Mouse (Mus musculus) right cerebral cortex, adult 2 months (tissue): ENCODE data around the gene Adarb2.

Experiments used
- DNase-seq, 2 experiments: peaks; one replicate each; pipeline ENCODE4 v3.0.0; 2021 to 2022; ENCODE audit warnings: low spot score in 2 of 2

Adarb2 gene

DNA sequence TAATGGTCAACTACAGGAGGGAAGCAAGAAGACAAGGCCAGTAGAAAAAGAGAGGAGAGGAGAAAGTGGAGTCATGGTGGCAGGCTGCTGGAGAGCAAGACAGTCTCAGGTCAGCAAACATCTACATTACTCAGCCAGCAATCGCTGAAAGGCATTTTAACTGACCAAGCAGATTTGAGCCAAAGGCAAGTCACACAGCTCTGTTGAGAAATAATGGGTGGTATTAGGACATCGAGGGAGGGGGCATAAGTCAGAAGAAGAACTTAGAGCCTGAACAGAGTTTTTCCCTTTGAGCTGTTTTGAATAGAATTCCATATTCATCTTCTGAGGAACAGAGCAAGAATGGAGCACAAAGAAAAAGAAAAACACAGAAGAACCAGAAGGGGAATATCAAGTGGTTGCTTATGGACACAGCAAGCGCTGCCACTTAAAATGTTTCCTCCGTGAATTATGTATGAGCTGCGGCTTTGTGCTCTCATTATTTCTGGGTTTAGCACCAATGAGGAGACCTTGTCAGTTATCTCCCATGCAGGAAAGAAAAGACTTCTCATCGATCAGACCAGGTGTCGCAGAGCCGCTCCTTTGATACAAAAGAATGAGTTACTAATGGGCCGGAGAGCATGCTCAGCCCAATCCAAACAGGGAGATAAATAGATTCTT is 477.9 kb downstream of the Adarb2 start:
- DNase-seq, result no peak

DNA sequence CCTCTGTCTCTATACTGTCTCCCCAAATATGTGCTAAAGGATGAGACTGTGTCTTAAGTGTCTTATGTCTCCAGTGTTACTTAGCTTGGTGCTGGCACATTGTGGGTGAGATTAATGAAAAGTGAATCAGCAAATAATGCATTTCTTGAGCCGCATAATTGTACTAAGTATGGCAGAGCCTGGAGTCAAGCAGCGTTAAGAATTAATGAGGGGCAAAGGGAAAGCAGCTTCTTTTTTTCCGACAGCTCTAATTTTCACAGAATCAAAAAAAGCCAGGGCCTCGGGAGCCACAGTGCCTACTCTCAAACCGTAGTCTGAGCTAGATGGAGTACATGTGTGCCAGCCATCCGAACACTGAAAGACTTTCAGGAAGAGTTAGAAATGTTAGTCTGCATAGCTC is 488.8 kb downstream of the Adarb2 start:
- DNase-seq, result no peak

DNA sequence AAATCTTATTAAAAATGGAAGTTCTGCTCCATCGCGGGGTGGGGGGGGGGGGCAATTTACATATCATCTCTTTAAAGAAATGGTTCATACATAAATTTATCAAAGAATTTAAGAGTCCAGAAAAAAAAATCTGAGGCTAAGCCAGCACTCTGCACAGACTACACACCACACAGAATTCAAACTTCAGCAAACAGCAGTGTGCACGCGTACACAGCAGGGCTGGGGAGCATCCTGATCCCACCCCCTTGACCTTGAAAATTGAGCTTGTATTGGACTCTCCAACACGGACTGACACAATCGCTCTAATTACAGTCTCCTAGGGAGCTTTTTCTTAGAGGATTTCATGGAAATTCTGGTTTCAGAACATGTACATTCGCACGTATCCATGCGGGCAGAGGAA is 490.1 kb downstream of the Adarb2 start:
- DNase-seq, result no peak

DNA sequence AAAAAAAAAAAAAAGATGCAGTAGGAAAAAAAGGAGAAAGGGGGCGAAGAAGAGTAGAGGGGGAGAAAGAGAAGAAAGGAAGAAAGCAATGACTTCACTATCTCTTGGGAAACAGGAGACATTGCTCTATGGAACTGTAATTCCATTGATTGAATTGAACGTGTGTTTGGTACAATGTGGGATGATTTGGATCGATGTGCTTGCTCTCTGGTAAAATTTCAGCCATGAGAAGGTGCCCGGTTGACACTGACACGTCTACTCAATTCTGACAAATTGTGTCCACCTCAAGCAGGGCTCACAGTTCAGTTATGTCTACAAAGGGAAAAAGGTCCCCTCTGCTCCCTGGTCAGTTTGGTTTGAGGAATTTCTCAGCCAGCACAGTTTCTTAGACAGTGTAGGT is 495.8 kb downstream of the Adarb2 start:
- no peak for DNase-seq

DNA sequence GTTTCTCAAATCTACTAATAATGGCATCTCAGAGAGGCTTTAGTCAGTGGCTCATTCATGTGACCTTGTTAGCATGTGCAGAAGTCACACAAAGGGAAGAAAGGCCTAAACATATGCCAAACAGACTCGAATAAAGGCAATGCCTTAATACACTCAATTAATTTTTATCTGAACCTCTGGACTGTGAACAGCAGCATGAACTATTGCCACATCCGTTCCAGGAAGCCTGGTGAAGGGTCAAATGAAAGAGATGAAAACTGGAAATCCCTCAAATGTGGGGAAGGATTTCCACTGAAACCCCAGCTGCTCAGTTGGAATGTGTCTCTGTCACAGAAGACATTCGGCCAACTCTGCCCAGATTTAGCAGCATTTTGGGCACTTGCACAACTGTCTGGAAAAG is 497.2 kb downstream of the Adarb2 start:
- DNase-seq, result no peak

DNA sequence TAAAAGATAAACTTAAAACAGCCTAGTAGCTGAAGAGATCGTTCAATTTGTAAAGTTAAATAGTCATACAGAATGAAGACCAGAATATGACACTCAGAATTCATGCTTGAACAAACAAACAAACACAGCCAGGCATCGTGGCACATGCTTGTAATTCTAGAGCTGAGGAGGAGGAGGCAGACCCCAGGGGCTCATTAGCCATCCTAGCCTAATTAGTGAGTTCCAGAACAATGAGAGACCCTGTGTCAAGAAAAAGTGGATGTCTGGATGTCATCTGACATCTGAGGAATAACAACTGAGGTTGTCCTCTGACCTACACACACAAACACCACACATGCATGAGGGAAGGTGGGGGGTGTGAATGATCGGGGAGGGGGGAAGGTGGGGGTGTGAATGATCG is 498.3 kb downstream of the Adarb2 start:
- no peak for DNase-seq

DNA sequence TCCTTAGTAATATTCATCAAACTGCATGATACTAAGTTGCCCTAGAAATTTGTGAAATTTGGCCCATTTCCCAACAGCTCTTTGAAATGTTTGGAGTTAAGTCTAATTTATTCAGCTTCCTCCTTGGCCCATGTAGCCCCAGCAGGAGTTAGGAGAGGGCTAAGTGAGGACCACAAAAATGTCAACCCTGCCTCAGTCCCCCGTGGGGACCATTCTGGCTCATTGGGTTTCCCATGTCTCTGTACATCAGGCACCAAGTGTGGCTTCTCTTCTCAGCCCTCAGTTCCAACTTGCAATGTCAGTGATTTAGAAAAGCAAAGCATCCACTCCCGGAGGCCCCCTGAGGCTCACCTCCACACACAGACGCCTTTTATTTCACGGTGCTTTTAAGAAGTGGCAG is 502.6 kb downstream of the Adarb2 start:
- DNase-seq, result no peak

DNA sequence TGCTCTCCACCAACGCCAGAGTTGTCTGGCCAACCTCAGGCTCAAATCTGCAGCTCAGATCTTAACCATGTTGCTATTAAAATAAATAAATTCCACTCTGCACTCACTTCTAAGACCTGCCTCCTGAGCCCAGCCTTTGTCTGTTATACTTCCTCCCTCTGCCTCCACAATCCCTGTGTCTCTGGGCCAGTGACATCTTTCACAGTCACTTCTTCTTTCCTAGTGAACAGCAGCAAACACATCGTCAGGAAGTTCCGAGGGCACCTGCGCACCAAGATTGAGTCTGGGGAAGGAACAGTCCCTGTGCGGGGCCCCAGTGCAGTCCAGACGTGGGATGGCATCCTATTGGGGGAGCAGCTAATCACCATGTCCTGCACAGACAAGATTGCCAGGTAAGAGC is 510.7 kb downstream of the Adarb2 start:
- no peak for DNase-seq

DNA sequence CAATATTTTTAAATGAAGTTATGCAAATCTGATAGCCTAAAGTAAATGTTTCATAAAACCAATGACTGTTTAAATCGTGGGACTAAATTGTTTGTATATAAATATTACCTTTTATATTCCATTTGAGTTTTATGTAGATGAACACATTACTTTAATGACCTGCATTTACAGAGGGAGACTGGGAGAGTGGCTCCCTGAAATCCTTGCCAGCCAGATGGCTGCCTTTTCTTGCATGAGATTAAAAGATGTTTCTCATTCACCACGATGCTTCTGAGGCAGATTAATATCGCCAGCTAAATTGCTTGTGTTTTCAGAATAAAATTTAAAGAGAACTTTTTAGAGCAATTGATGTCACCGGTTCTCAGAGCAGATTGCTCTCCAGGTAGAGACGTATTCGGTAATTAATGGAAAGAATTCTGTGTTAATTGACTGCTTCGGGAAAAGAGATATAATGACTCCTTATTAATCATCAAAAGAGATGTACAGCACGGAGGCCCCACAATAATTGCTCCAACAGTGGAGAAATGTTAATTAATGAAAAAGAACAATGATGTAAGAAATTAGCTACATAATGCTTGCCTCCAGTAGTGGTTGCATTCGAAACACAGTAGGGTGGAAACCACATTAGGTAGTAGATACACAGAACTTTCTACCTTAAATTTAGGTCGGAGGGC is 527.4 kb downstream of the Adarb2 start:
- no peak for DNase-seq

DNA sequence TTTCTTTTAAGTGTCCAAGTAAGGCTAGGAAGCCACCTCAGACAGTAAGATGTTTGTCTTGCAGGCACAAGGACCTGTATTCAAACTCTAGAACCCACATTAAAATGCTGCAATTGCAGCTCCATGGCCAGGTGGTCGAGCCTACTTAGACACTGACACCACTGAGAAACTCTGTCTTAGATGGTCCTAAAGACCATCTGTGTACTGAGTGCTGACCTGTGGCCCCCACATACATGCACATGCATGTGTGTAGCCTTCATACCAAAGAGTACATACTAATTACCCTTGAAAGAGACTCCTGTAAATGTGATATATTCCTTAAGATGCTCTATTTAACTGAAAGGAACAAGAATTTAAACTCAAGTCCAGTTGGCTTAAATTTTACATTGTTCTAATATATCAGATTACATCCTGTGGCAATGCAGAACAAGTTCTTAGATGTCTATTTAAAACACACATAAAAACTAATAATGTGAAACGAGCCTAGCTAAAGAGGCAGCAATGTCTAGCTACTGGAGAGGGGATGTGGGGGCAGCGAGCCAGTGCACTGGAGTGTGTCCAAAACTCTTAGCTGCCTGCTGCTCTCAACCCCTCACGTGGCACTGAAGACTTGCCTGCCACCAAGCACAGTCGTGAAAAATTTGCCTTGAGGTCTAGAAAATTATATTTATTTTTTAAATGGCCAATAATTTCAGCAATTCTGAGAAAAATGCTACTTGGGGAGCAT is 534.6 kb downstream of the Adarb2 start:
- no peak for DNase-seq

DNA sequence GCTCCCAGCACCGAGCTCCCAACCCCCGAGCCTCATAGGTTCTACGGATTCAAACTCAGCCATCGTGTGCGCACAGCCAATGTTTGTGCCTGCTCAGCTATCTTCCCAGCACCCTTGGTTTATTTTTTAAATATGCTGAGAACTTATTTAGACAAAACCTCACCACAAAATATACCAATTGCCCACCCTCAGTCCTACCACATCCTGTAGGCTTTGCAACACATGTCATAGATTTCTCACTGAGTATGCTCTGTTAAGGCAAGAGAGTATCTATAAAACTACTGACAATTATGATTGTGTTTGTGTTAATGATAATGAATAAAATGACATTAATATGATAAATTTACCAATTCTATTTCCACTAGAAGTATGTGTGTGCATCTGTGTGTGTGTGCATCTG is 540.1 kb downstream of the Adarb2 start:
- no peak for DNase-seq

DNA sequence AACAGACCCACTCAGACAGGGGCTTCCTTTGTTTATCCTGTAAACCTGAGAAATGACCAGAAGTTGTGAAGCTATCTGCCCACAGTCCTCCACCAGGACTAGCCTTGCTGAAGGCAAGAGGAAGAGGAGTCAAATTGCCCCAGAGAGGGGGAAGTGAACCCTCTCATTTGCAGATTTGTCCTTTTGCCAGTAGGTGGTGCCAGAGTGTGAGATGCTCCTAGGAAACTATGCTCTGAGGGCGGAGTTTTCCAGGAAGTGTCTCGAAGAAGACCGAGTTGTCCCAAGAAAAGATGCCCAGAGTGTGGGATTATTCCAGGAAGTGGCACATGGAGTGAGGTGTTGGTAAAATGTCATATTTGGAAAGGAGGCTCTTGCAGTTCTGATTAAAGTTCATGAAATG is 541.9 kb downstream of the Adarb2 start:
- no peak for DNase-seq

DNA sequence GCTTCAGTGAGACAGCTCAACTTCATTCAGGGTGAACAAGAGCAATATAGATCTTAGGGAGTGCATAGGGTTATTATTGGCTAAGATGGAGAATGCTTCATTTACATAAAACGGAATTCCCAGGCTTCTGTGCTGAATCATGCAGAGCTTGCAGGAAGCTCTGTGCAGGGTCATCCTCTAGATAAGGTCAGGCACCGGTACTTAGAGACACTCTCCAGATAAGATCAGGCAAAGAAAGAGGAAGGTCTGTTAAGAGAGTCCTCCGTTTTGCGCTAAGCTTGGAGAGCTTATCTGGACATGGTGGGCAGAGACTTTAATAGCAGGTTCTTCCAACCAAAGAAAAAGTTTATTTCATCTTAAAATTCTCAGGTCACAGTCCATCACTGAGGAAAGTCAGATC is 542.9 kb downstream of the Adarb2 start:
- DNase-seq, result no peak

DNA sequence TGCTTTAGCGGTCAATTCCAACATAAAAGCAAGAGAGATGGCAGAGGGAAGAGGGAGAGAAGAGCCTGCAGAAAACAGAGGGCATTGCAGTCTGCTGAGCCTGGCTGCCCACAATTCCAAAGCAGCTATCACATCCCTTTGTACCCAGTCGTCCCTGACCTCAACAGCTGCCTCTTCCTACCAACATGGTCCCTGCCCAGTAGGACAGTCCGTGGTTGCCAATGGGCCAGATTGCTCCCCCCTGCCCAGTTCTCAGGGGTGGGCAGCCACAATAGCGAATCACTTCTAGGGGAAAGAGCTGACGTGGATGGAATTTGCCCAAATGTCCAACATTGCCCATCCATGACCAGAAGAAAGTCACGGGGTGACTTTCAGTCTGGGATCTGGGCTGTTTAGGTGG is 546.8 kb downstream of the Adarb2 start:
- no peak for DNase-seq

DNA sequence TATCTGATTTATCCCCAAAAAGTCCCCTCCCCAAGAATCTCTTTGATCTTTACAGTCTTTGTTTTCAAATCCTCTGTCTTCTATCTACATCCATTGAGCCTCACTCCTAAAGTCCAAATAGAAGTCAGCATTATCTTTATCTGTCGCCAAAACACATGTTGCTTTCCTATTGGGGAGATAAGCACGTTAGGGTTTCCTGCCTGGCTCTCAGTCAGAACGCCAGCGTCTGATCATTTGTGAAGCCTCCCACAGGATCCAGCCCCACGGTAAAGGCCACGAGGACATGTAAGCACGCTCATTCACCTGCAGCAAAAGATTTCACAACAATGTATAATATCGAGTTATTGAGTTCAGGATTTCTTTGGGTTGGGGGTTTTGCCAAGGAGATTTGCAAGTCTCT is 558.3 kb downstream of the Adarb2 start:
- no peak for DNase-seq

DNA sequence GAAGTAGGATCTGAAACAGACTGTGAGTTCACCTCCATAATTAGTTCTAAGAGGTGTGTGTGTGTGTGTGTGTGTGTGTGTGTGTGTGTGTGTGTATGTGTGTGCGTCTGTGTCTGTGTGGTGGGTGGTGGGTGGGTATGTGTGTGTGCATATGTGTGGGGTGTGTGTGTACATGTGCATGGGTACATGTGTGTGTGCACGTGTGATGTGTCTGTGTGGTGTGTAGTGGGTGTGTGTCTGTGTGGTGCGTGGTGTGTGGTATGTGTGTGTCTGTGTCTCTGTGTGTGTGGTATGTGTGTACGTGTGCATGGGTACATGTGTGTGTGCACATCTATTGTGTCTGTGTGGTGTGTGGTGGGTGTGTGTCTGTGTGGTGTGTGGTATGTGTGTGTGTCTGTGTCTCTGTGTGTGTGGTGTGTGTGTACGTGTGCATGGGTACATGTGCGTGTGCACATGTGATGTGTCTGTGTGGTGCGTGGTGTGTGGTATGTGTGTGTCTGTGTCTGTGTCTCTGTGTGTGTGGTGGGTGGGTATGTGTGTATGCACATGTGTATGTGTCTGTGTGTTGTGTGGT is 567.1 kb downstream of the Adarb2 start:
- no peak for DNase-seq

DNA sequence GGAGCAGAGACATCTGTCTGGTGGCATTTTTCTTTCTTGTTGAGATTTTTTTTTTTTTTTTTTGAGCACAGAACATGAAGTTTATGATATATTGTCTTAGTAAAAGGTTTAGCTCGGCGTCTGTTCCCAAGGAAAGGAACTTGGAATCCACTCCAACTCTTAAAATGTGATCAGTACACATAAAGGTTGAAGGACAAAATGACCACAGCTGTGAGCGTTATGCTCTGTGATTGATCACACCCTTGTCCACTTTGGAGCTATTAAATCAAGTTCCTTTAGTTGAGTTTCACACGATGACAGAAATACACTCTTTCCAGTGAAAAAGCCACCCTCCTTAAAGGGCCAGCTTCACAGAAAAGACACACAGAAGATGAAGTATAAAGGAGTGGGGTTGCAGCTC is 568.0 kb downstream of the Adarb2 start:
- DNase-seq, result no peak

DNA sequence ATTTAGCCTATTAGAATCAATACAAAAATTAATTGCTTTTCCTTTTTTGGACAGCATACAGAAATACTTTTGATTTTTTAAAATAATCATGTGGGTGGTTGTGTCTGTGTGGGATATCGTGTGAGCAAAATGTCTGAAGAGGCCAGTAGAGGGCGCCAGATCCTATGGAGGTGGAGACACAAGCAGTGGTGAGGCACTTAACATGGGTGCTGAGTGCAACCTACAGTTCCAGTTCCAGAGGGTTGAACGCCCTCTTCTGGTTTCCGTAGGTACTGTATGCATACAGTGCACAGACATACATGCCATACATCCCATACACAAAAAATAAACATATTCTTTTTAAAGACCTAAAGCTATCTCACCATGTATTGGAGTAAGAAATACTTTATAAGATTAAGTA is 577.8 kb downstream of the Adarb2 start:
- peak; percentile 32 to 41 for DNase-seq

DNA sequence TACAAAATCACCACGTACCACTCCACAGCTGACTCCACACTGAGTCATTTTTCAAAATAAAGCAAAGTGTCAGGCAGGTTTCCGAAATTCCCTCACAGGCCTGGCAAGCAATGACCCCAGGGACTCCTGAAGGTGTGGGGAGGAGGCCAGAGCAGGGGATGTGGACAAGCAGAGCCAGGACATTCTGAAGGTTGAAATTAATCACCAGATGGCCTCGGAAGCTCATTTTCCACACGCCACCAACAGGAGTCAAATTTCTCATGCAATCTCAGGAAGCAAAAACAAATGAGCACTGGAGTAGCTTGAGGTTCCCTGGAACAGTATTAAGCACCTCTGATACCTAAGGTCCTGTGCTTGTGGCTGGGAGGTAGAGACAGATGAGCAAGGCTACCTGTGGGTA is 580.0 kb downstream of the Adarb2 start:
- no peak for DNase-seq

DNA sequence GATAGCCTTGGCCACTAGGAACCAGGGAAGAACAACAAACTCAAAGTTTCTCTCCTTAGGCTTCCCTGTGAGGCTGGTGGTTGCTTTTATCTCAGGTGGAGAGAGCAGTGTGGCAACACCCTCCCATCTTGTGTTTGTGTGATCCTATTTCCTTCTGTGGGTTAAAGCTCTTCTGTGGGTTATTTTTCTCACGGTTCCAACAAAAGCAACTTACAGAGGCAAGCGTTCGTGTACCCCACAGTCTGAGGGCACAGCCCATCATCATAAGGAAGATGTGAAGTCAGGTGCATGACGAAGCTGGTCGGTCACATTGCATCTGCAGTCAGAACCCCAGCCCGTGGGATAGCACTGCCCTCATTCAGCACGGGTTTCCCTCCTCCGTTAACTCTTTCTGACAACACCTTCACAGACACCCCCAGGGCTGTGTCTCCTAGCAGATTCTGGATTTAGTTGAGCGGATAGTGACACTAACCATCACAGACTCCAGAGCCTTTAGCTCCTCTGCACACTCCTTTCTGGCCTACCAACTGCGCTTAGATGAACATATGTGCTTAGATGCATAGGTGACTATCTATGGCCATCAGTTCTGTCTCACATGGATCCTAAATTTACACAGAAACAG is 581.1 kb downstream of the Adarb2 start:
- DNase-seq, result no peak

DNA sequence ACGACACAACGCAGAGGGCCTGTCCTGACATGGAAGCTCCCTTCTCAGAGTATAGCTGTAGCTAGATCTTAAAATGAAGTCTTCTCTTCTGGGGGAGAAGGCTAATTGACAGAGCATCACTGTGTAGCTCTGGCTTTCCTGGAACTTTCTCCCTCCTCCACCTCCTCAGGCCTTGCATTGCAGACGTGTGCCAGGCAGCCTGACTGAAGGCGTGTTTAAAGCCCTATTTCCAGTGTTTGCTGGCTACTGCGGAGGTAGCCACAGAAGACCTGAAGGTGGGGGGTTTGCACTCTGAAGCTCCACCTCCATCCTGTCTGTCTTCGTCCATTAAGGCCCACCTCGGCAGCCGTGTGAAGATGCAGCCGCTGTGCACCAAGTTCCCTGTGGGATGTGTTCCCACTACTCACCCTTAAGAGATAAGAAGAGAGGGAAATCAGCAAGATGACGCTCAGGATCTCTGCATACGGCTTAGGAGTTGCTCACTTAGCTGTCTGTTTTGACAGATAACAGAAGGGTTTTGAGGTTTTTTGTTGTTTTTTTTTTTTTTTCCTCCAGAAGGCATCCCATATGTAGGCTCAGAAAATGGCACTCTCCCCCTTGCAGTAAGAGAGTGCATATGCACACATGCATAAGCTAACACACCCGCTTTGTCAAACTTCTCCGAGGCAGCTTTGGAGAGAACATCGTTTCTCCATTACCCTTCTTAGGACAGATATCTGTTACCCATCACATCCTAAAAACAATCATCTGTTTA is 581.8 kb downstream of the Adarb2 start:
- no peak for DNase-seq

DNA sequence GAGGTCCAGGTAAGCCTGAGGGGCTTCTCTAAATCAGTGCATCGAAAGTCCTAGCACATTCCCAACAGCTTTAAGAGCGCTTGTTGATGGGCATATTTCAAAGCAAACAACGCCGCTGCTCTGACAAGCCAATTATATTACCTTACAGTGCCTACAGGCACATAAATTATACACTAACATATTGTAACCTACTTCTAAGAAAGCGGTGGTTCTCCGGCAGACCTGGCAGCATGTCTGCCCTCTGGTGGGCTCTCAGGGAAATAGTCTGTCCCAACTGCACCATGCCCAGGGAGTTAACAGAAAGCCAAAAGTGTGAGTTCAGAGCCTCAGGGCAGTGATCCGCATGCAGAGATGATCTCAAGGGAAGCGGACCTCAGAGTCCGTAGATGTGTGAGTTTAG is 582.5 kb downstream of the Adarb2 start:
- peak; percentile 70 to 77 for DNase-seq
